Mouse (Mus musculus): ENCODE results near the gene Syn3.
"Not testable (repeated sequence)": the region's sequence is repeated elsewhere in the genome, so short reads cannot be mapped to it uniquely, and the experiment has no call there.

Gene Syn3

DNA sequence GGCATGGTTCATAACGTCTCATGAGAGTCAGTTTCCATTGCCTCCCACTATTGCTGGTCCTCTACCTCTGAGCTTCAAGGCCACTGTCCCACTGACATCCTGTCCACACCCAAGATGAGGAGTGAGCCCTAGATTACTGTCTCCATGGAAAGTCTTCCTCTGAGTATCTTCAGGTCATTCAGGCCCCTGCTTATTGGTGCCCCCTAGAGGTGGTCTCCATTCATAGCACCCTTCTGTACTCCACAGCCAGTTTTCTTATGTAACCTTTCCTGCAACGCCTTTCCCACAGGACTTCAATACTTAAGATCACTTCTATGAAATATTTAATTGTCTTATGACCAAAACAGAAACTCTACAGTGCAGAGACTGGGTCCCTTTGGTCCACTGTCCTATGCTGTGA is 80.4 kb downstream of the Syn3 start:
- DNase-seq (ENCODE audit: low read depth, low spot score) = no peak

DNA sequence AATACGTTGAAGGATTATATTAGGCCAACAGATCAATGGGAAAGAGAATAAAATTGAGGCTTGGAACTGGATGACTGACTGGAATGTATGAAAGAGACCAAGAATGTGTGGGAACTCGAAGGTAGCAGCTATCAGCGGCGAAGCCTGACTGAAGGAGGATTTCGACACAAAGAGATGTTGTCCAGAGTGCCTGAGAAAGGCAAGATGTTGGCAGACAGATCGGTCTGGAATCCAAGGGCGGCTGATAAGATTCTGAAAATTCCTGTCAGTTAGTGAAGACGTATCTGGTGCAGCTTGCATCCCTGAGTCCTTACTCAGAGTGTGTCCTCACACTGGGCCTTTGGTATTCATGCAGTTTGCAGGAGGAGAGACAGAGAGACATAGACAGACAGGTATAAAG is 81.9 kb downstream of the Syn3 start:
- DNase-seq (ENCODE audit: low read depth, low spot score) = no peak

DNA sequence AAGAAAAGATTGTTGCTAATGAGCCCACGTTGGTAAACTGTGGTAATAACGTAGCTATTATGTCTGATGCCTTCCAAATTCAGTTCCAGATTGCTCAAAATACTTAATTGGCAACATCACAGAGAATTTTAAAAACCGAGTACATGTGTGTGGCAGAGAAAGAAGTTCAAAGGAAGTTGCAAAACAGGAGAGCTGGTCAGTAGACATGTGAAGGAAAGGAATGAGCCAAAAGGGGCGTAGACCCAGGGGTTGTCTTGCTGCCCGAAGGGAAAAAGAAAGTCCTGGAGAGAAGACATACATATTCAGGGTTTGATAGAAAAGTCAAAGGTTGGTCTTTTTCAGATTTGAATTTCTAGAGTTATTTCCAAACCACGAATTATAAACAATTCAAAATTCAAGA is 87.8 kb downstream of the Syn3 start:
- no peak for DNase-seq (ENCODE audit: low read depth, low spot score)

DNA sequence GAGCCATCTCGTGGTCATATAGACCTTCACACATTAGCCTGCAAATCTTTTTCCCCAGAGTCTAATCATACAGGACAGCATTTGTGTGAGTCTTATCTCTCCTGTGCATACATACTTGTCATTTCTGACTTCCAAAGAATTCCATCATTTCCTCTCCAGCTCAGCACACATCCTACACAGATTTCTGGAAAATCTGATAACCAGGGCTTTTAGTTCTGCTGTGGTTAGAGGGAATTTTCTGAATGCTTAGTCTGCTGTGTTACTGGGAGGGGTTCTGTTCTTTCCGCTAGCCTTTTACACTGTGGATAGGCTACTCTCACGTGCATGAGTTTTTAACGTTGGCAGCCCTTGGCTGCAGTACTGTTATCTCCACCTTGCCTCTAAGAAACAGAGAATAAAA is 91.7 kb downstream of the Syn3 start:
- DNase-seq (ENCODE audit: low read depth, low spot score) = no peak

DNA sequence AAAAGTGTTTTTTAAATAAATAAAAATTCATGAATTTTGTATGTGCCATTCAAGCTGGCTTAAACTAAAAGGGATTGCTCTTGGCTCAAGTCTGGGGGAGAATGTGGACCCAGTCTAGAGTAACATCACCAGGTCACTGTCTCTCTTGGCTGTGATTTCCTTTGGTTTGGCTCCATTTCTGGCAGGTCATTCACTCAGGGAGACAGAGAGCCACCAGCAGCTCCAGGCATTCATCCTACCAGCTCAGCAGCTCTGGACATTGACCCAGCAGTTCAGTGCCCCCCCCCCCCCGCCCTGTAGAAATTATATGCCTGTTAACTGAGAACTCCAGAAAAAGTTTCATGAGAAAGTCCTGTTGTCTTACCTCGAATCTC is 100.4 kb downstream of the Syn3 start:
- DNase-seq (ENCODE audit: low read depth, low spot score) = no peak

DNA sequence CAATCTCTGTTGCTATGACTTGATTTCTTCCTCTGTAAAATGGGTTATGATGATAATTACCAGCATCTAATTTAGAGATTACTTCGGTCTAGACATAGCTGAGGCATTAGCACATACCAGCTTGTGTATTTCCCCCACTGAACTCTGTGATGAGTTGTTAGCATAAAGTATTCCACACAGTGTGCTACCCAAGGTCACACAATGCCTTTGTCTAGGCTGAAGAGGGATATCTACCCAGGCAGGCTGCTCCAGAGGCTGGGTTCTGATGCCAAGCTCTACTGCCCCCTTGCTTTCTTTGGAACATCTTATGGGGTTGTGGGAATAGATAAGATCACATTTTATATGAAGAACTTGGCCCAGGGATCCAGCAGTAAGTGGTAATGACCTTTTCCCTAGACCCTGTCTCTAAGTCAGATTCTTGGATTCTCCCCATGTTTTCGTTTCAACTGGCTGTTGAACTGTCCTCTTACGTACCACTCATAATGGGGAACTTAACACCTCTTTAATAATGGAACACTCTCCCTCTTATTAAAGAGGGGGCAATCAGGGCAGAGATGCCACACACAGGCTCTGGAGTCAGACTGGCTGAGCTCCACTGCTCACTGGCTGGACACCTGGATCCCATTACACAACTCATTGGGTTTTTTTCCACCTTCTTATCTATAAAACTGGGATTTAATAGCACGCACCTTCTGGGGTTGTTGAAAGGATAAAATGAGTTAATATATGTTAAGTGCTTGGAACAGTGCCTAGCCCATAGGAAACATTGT is 100.9 kb downstream of the Syn3 start:
- no peak for DNase-seq (ENCODE audit: low read depth, low spot score)

DNA sequence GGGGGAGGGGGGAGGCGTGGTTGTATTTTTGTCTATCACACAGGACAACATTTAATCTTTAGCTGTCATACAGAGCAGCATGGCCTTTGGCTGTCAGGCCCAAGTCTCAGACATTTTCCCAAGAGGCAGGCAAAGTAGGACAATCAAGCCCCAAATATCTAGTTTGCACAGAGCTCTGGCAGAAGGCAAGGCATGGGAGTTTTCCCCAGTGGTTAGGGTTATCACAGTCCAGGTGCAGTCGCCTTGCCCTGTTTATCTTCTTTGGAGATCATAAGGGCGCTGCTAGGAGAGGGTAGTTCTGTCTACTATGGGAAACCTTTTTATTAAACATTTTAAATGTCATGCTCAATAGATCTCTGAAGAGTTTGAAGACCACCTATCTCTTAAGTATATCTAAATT is 106.3 kb downstream of the Syn3 start:
- DNase-seq (ENCODE audit: low read depth, low spot score) = no peak

DNA sequence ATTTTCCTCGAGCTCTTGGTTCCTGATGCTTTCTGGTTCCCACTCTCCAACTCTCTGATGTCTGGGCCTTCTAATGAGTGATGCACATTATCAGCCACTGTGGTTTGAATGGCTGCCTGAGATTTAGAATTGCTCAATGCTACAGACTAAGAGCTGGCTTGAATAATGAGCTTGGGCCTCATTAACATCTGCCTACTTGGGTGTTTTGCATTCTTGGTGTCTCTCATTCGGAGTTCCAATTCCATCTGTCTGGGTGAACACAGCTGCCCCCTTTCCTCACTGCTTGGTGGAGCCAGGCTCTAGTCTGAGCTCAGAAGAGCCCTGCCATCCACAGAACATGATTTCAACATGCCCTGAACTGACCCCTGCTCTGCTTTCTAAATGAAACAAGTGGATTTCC is 108.8 kb downstream of the Syn3 start:
- no peak for DNase-seq (ENCODE audit: low read depth, low spot score)

DNA sequence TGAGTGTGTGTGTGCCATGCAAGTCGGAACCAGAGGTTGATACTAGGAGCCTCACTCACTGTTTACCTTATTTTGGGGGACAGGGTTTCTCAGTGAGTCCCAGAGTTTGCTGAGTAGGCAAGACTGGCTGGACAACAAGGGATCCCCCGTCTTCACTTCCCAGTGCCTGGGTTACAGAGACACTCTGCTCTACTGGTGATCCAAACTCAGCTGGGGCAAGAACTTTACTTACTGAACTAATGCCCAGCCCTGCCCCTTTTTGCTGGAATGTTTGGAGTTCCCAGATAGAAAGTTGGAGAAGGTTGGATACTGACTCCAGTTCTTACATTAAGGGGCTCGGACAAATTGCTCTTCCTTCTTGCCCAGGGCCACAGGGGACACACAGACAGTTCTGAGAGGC is 109.3 kb downstream of the Syn3 start:
- no peak for DNase-seq (ENCODE audit: low read depth, low spot score)

DNA sequence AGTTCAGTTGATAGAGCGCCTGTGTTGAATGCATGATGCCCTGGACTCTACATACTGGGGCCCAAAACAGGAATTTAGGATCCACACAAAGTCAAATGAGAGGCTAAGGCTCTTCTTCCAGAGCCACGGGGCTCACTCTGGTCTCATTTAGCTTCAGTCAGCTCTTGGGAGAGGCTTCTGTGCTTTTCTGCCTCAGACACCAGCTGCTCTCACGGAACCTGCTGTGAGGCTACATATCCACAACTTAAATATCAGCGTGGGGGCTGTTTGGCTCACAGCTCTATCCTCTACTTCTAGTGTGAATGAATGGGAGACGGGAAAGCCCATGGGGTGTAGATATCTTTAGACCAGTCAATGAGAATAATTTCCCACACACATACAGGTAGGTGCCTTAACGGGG is 109.9 kb downstream of the Syn3 start:
- no peak for DNase-seq (ENCODE audit: low read depth, low spot score)

DNA sequence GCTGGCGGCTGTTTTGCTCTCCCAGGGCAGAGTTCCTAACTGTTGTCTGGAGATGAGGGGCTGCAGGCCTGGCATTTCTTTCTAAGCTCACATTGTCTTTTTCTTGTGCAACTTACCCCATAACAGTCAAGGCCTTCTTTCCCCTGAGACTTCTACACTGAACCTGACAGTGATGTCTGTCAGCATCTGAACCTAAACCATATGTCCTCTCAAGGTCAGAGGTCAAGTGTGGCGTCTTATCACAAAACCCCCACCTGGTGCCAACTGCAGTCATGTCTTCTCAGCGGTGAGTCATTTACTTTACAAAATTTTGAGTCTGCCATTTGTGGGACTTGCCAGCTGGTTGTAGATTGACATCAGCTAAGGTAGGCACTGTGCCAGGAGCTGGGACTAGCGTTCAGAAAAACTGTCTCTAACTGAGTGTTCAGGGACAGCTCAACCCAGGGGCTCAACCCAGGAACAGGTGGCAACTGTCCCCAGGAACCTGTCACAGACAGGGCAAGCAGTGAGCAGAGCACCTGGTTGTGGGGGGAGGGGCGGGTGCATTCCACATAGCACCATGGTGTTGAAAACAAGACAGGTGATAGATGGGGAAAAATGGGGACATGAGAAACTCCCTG is 110.8 kb downstream of the Syn3 start:
- no peak for DNase-seq (ENCODE audit: low read depth, low spot score)

DNA sequence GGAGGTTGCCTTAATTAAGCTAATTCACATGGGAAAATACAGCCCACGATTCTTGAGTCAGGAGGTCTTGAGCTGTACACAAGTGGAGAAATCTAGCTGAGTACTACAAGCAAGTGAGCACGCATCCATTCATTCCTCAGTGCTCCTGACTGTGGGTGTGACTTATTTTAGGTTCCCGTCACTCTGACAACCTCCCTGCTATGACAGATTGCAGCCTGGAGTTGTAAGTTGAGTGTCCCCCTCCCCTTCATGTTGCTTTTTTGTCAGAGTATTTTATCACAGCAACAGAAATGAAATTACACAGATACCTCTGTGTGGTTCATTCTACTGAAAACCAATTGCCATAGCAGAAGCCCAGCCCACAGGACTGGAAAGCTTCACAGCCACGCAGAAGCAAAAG is 112.5 kb downstream of the Syn3 start:
- DNase-seq (ENCODE audit: low read depth, low spot score) = no peak

DNA sequence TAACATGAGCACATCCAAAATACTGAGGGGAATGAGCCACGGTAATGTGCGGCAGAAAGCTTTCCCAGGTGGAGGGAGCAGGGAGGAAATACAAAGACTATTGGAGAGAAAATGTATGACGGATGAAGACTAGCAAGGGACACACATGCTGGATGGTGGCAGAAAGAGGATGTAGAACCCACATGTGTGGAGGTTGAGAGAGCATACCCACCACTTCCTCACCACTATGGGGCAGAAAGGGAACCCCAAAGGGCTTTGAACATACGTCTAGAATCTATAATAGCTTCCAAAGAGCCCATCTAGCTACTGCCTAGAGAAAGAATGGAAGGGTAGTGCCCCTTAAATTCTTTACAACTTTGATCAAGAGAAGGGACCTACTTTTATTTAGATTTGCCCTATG is 113.0 kb downstream of the Syn3 start:
- no peak for DNase-seq (ENCODE audit: low read depth, low spot score)

DNA sequence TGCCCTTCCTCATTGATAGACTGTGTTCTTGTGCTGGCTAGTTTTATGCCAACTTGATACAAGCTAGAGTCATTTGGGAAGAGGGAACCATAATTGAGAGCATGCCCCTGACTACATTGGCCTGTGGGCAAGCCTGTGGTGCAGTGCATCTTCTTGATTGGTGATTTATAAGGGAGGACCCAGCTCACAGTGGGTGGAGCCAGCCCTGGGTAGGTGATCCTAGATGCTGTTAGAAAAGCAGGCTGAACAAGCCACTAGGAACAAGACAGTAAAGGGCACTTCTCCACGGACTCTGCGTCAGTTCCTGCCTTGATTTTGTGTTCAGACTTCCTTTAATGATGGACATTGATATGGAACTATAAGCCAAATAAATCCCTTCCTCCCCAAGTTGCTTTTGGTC is 114.0 kb downstream of the Syn3 start:
- no peak for DNase-seq (ENCODE audit: low read depth, low spot score)

DNA sequence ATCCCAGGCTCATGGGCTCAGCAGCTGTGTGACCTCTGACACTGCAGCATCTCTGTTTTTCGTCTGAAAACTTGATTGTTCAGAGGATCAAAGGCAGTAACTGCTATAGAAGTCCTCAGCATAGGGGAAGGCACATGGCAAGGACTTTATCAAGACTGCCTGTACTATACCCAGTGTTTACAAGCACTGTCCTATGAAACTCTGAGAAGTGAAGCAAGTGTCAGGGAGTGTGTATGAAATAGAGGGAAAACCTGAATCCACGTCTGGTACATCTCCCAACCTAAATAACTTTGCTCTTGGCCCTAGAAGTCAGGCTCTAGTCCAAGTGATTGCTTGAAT is 116.8 kb downstream of the Syn3 start:
- DNase-seq (ENCODE audit: low read depth, low spot score) = no peak

DNA sequence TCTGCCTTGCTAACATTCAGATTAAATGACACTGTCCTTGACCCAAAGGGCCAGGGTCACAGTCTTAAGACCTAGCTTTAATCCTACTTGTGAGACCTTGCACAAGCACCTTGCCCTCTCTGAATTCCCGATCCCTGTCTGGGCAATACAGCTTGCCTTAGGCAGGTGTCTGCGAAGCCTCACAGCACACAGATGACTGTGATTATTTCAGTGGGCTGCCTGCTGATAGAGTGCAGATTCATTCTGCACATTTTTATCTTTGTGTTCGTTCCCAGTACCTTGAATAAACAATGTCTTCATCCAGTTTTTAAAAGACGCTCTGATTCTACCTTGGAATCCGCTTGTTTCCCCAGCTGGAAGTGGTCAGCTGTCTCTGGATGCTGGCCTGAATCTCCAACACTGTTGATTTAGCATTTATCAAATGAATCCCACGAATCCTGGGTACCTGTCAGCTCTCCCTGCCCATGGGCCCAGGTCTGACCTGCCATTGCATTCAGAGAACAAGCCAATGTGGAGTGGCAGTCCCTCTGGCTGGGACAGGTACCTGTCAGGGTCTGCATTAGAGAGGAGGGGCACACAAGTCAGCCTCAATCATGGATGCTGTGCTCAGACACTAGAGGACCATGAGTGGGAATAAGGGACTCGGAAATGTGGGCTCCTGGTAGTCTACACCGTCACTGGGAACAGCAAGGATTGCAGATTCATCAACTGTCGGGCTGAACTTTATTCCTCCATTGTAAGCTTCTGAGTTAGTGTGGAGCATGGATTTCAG is 117.4 kb downstream of the Syn3 start:
- no peak for DNase-seq (ENCODE audit: low read depth, low spot score)

DNA sequence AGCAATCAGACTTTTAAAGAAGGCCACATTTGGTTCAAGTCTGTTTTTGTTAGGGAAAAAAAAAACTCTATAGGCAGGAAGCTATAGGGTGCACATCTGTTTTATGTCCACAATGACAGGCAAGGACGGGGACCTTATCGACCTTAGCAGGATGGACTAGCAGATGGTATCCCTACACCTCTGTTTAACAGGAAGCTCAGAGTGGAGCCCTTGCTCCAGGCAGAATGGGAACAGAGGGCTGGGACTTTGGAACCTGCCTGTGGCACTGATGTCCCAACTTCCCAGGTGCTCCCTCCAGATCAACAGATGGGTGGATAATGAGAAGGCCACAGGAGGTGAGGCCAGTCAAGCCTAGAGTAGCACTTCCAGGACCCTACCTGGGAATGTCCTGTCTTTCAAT is 118.1 kb downstream of the Syn3 start:
- no peak for DNase-seq (ENCODE audit: low read depth, low spot score)

DNA sequence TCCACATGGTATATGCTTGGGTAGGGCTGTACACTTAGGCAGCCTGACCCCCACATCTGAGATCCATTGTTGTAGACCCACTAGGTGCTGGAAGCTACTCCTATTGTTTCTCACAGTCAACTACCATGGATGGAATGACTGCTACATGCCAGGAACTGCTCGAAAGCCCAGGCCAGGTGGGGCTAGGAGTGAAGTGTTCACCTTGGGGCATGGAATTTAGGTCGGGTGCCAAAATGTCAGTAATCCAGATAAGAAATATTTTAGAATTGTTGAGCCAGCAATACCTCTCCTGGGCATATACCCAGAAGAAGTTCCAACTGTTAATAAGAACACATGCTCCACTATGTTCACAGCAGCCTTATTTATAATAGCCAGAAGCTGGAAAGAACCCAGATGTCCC is 119.9 kb downstream of the Syn3 start:
- not testable (repeated sequence) for DNase-seq (ENCODE audit: low read depth, low spot score)

DNA sequence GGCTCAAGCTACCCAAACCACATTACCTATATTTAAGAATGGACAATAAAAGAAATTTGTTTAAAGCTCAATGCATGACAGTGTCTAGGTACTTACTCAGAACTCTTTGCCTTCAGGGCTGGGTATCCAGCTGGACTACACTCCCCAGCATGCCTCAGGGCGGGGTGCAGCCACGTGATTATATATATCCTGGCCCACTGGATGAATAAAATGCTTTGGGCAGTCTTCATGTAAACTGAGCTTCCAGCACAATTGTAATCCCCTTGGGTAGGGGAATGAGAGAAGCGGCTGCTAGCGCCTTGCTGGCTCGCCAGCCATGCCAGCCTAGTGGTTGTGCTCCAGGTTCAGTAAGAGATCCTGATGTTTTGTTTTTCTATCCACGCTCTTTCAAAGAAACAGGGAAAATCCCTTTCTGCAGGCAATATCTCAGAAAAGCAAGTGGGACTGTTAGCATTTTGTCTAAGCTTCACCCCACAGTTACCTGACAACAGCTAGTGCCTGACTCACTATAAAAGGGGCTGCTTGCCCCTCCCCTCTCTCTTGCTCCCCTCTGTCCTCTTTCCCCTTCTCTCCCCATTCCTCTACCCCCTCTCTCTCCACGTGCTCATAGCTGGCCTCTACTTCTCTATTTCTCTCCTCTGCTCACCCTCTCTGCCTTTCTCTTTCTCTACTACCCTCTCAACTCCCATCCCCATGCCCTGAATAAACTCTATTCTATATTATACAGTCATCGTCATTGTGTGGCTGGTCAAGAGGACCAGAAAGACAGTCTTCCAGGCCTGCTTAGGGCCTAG is 122.1 kb downstream of the Syn3 start:
- no peak for DNase-seq (ENCODE audit: low read depth, low spot score)

DNA sequence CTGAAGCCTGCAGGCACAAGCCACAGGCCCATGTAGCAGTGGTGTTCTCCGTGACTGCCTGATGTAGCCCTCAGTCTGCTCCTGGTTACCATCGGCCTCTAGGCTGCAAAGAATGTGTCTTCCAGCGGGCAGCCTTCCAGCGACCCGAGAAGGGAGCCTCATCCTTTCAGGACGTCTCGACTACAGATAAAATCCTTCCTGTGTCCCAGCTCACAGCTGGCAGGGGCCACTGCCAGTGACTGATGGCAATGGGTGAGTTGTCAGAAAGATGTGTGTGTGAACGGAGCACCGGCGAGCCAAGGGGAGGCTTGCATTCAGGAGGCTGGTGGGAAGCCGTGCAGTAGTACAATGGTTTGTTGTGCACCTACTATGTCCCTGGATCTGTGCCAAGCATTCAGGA is 122.8 kb downstream of the Syn3 start:
- DNase-seq (ENCODE audit: low read depth, low spot score) = no peak

DNA sequence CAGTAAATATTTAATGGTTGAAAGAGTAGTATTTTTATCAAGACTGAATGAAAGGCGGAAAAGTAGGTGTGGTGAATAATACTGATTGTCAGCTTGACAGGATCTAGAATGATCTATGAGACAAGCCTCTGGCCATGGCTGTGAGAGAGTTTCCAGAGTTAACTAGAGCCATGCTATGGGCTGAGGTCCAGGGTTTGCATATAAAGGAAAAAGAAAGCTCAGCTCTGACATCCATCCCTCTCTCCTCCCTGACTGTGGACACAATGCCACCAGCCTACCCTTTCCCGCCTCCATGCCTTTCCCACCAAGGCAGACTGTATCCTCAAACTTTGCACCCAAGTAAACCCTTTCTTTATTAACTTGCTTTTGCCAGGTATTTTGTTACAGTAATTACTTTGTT is 124.6 kb downstream of the Syn3 start:
- DNase-seq (ENCODE audit: low read depth, low spot score) = no peak

DNA sequence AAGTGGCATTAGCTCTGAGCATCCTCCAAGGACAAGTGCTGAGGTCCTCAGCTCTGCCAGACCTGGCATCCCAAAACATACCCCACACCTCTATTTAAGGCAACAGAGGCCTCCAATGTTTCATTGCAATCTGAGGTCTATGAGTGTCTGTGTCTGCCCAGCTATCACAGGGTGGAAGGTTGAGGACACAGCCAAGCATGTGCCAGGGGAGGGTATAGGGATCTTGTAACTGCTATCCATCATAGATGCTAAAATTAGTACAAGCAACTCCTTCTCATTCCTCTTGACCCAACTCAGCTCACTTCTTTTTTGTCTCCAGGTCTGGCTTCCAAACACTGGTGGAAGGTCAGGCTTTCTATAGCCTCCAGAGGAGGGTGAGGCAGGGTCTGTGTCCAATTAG is 127.1 kb downstream of the Syn3 start:
- DNase-seq (ENCODE audit: low read depth, low spot score) = no peak

All from retina, adult 2 months (tissue).